Mouse (Mus musculus) embryonic fibroblast, embryonic 13.5 days (primary cell): ENCODE measurements around the gene Gm13275.

Experiments
- CTCF ChIP-seq: IDR thresholded peaks from 2 replicates; pipeline ENCODE4 v1.5.1; 2011; ENCODE audit warnings: mild to moderate bottlenecking, control low read depth, low read length, moderate library complexity, borderline replicate concordance; ENCODE audit not compliant: insufficient read depth
- POLR2A ChIP-seq: IDR thresholded peaks from 2 replicates; pipeline ENCODE4 v1.6.1; 2011; ENCODE audit warnings: low read depth, mild to moderate bottlenecking, control low read depth, low read length, moderate library complexity

DNA sequence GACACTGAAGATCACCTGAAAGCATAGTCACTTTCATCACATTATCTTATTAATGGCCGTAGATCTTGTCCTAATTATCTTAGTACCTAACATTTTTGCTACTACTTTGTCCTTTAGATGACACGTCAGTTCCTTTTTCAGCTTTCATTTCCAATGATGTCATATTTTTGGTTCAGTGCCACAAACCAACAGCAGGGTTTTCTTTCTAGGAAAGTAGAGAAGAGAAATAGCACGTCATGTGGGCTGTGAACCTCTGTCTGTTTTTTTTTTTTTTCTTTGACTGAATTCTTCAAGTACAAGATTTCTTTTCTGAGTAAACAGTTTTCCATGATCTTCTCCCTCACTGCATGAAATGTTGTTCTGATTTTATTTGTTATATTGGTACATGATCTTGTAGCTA is 45.8 kb downstream of the Gm13275 start:
- TF ChIP-seq CTCF: no peak
- no peak for TF ChIP-seq POLR2A
